ENCODE assay signal across 12 mouse cellular contexts in the genomic region with DNA sequence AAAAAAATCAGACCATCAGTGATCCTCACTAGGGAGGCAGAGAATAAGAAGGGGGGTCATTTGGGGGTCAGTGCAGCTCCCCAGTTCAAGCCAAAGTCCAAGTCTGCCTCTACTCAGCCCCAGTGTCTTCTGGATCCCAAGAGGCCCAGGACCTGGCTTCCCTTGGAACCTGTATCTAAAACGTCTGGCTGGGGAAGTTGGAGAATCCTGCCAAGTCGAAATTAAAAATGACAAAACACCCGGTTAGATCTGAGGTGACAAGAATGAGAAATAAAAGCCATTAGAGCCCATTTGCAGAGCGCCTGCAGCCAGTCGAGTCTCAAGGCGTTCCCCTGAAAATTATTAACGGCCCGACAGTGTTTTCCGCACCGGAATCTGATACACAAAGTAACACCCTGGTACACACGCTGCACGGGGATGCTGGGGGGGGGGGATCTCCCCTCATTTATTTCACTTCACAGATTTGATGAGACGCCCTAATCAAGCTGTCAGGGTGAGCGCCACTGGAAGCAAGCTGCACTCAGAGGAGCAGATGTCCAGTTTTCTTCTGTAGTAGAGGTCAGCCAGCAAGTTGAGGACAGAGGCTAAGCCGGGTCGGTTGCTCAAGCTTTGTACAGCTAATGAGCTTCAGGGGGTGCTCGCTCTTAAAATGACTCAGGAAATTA.
DNase-seq lines count a peak whose midpoint lies in the region; ATAC-seq lines count a peak whose summit lies in the region.
"Had no signal": no experiment of that assay in that cellular context is flagged by ENCODE, and none has a peak within 500 bp of the region (broad histone marks: within the 10 kb centered on the region; RNA-seq: fewer than 3 reads in every experiment).

No protein-coding gene starts in this region.

- H3K36me3 ChIP-seq in forebrain, embryonic 16.5 days (ENCODE audit: control insufficient read depth, insufficient read depth): no peaks in the 10 kb centered on the region
- H3K36me3 ChIP-seq in hindbrain, embryonic 14.5 days (replicated peaks; ENCODE audit: control insufficient read depth, insufficient read depth): no peaks in the 10 kb centered on the region
- H3K36me3 ChIP-seq: embryonic facial prominence, embryonic 12.5 days; lung, embryonic 15.5 days had no signal

- peak; percentile 8 for DNase-seq in kidney, adult 11 months
- DNase-seq in kidney, adult 18-20 months: no peak
- no peak for DNase-seq in hindbrain, embryonic 14.5 days (ENCODE audit: low spot score)
- peak; percentile 53 for DNase-seq in lung, postnatal 10 days
- no peak for DNase-seq in yolk sac, embryonic 10.5 days (ENCODE audit: low spot score)
- no peak for DNase-seq in left cerebral cortex, postnatal 10 days (ENCODE audit: extremely low spot score in 1 of 2, low spot score in 2 of 2)
- DNase-seq in right cerebral cortex, postnatal 10 days (ENCODE audit: low spot score in 2 of 2): no peak
- DNase-seq: adrenal gland, adult 2 months had no signal

- 9% methylated on average over 17 of the region's 17 CpGs for WGBS in forebrain, embryonic 16.5 days
- WGBS in hindbrain, embryonic 14.5 days: 26% methylated on average over 17 of the region's 17 CpGs

- no peak overlapping the region for H3K9ac ChIP-seq in forebrain, embryonic 16.5 days (replicated peaks; ENCODE audit: low read depth, low read length)
- 0 out of 2 replicates have a peak overlapping the region, but pooled peaks have one; percentile 7 for H3K9ac ChIP-seq in hindbrain, embryonic 14.5 days
- H3K9ac ChIP-seq: embryonic facial prominence, embryonic 12.5 days; lung, embryonic 15.5 days had no signal

- peaks cover 46% of the 10 kb centered on the region for H3K4me1 ChIP-seq in forebrain, embryonic 16.5 days (replicated peaks; ENCODE audit: control insufficient read depth, insufficient read depth, low read length)
- peaks cover 53% of the 10 kb centered on the region for H3K4me1 ChIP-seq in hindbrain, embryonic 14.5 days (replicated peaks; ENCODE audit: control insufficient read depth, insufficient read depth, low read length)
- H3K4me1 ChIP-seq: lung, embryonic 15.5 days had no signal

- no peak overlapping the region for H3K27ac ChIP-seq in forebrain, embryonic 16.5 days (ENCODE audit: low read length)
- no peak overlapping the region for H3K27ac ChIP-seq in hindbrain, embryonic 14.5 days
- H3K27ac ChIP-seq: embryonic facial prominence, embryonic 12.5 days; lung, embryonic 15.5 days had no signal

- no peaks in the 10 kb centered on the region for H3K9me3 ChIP-seq in forebrain, embryonic 16.5 days (ENCODE audit: control insufficient read depth, low read length)
- H3K9me3 ChIP-seq in hindbrain, embryonic 14.5 days (ENCODE audit: control insufficient read depth, low read length): no peaks in the 10 kb centered on the region
- H3K9me3 ChIP-seq: embryonic facial prominence, embryonic 12.5 days; lung, embryonic 15.5 days had no signal

- no peak; the same call in 1 of the 2 replicates for ATAC-seq in forebrain, embryonic 16.5 days
- no peak for ATAC-seq in hindbrain, embryonic 14.5 days (ENCODE audit: low FRiP score)

- intact Hi-C loops in left cerebral cortex, postnatal 10 days (cut with DNase I): no loop called here

- no peak overlapping the region for H3K4me3 ChIP-seq in forebrain, embryonic 16.5 days (replicated peaks; ENCODE audit: low read length)
- H3K4me3 ChIP-seq in hindbrain, embryonic 14.5 days (replicated peaks; ENCODE audit: low read length): no peak overlapping the region
- H3K4me3 ChIP-seq: embryonic facial prominence, embryonic 12.5 days; lung, embryonic 15.5 days had no signal

- H3K4me2 ChIP-seq in forebrain, embryonic 16.5 days (ENCODE audit: low read length): peak overlapping the region; percentile 8; the same call in 1 of the 2 replicates
- 0 out of 2 replicates have a peak overlapping the region, but pooled peaks have one; percentile 8 for H3K4me2 ChIP-seq in hindbrain, embryonic 14.5 days (replicated peaks)
- H3K4me2 ChIP-seq: embryonic facial prominence, embryonic 12.5 days; lung, embryonic 15.5 days had no signal

- H3K27me3 ChIP-seq in forebrain, embryonic 16.5 days (replicated peaks; ENCODE audit: control insufficient read depth, insufficient read depth, low read length): no peaks in the 10 kb centered on the region
- H3K27me3 ChIP-seq in hindbrain, embryonic 14.5 days (ENCODE audit: control insufficient read depth, insufficient read depth, low read length): peaks cover 4% of the 10 kb centered on the region; the same call in 1 of the 2 replicates
- H3K27me3 ChIP-seq: CH12.LX had no signal

Comparison
In these comparisons a context has a peak if more than half of its experiments do, and no peak if none do; other contexts are left out.
1. DNase-seq: peak in kidney, adult 11 months (single experiment) and lung, postnatal 10 days (single experiment); none in kidney, adult 18-20 months (single experiment), hindbrain, embryonic 14.5 days (single experiment), yolk sac, embryonic 10.5 days (single experiment), left cerebral cortex, postnatal 10 days (0 of 2) and right cerebral cortex, postnatal 10 days (0 of 2).